Mouse (Mus musculus) lung, postnatal 0 days (tissue): ENCODE data around the gene 2300002M23Rik.

Source experiments
- CTCF ChIP-seq: IDR thresholded peaks from 2 replicates; pipeline ENCODE4 v1.5.1; 2016; ENCODE audit warnings: antibody characterized with exemption, mild to moderate bottlenecking
- EP300 ChIP-seq: IDR thresholded peaks from 2 replicates; pipeline ENCODE4 v1.6.1; 2016; ENCODE audit warnings: antibody characterized with exemption, mild to moderate bottlenecking, control low read depth

- no peak for TF ChIP-seq CTCF
- no peak for TF ChIP-seq EP300
Measured at GRCm38 (mm10) chr17:35570836-35571235, 3.6 kb downstream of the 2300002M23Rik start.
